Mouse (Mus musculus) CD4-positive, CD25-positive, alpha-beta regulatory T cell, adult 4 months (primary cell): ENCODE results near the gene Sult1d1. TPM values are rescaled to one million over a fixed set of nuclear protein-coding genes. Genes with fewer than 3 reads are reported as not detected.

Source experiments
- polyA plus RNA-seq, 2 experiments: library from polyadenylated mRNA; unstranded; fragments of 100-300 nt; shearing (Covaris generic); gene quantifications; one replicate each; pipeline ENCODE4 v1.2.1; 2017

Gene Sult1d1
- polyA plus RNA-seq, 2 experiments from 2014 or later = not detected

Other genes starting within 250 kb of the Sult1d1 start
- not detected for gene Ugt2a3, start 231.8 kb downstream of the Sult1d1 start, polyA plus RNA-seq
- gene Ugt2b38, start 144.8 kb downstream of the Sult1d1 start, polyA plus RNA-seq = not detected
- gene Ugt2a2, start 86.8 kb downstream of the Sult1d1 start, polyA plus RNA-seq = not detected
- not detected for gene Gm43638, start 82.2 kb downstream of the Sult1d1 start, polyA plus RNA-seq
- not detected for gene Ugt2a1, start 78.2 kb downstream of the Sult1d1 start, polyA plus RNA-seq
- gene Sult1b1, start 30.8 kb downstream of the Sult1d1 start, polyA plus RNA-seq = not detected
- gene Sult1e1, start 22.6 kb upstream of the Sult1d1 start, polyA plus RNA-seq = not detected
- gene Csn1s1, start 97.2 kb upstream of the Sult1d1 start, polyA plus RNA-seq = not detected
- not detected for gene Csn2, start 130.6 kb upstream of the Sult1d1 start, polyA plus RNA-seq
- gene Csn1s2a, start 205.5 kb upstream of the Sult1d1 start, polyA plus RNA-seq = not detected
- under 1 TPM in 1 of 2 experiments, not detected in 1; 0.40 TPM for gene Csn1s2b, start 239.1 kb upstream of the Sult1d1 start, polyA plus RNA-seq